Mouse (Mus musculus): Measurements from ENCODE around the gene Paxbp1.

Paxbp1 gene

GRCm38 (mm10) chr16:90996327-90997243, 47.8 kb downstream of the Paxbp1 start:
- DNase-seq, result no peak

GRCm38 (mm10) chr16:90995498-90995897, 48.8 kb downstream of the Paxbp1 start:
- no peak for DNase-seq

GRCm38 (mm10) chr16:90995023-90995422, 49.3 kb downstream of the Paxbp1 start:
- DNase-seq, result peak in 1 of 2 experiments; percentile 30

GRCm38 (mm10) chr16:90989162-90989561, 55.2 kb downstream of the Paxbp1 start:
- no peak for DNase-seq

GRCm38 (mm10) chr16:90988665-90989064, 55.7 kb downstream of the Paxbp1 start:
- DNase-seq, result no peak

GRCm38 (mm10) chr16:90988039-90988438, 56.3 kb downstream of the Paxbp1 start:
- DNase-seq, result no peak

GRCm38 (mm10) chr16:90971004-90971403, 73.3 kb downstream of the Paxbp1 start:
- no peak for DNase-seq

- DNase-seq, result no peak
These were observed 78.1 kb downstream of the Paxbp1 start for GRCm38 (mm10) chr16:90966241-90966640.

- DNase-seq, result no peak
These were observed 80.0 kb downstream of the Paxbp1 start for GRCm38 (mm10) chr16:90964302-90964701.
